Mouse (Mus musculus) mature B cell (primary cell): Measurements from ENCODE around the gene Gtf2ird1.

ENCODE experiments used
- in situ Hi-C: fragments of 300-500 bp; cut with MboI; formaldehyde crosslinking; loops from 2 replicates; pipeline ENCODE4 v1.14.3; 2019

Gene Gtf2ird1

GRCm38 (mm10) chr5:134314688-134315622 lies 141.6 kb downstream of the Gtf2ird1 start, which contains the start of gene Gtf2i:
TSS of gene Gtf2i (minus strand) at chr5:134314760.
- in situ Hi-C loops = no loop called here

GRCm38 (mm10) chr5:134314068-134314674 lies 142.3 kb downstream of the Gtf2ird1 start:
- in situ Hi-C loops = no loop called here

GRCm38 (mm10) chr5:134313451-134314067 lies 143.0 kb downstream of the Gtf2ird1 start:
- in situ Hi-C loops = no loop called here

- in situ Hi-C loops = no loop called here
These were observed 143.6 kb downstream of the Gtf2ird1 start for GRCm38 (mm10) chr5:134312691-134313450.

- in situ Hi-C loops = no loop called here
These were observed 144.6 kb downstream of the Gtf2ird1 start for GRCm38 (mm10) chr5:134311894-134312411.

- in situ Hi-C loops = no loop called here
These were observed 146.3 kb downstream of the Gtf2ird1 start for GRCm38 (mm10) chr5:134310201-134310600.

GRCm38 (mm10) chr5:134309345-134309744 lies 147.2 kb downstream of the Gtf2ird1 start:
- in situ Hi-C loops = no loop called here
